8 mouse cellular contexts compared by ENCODE assay signal in genomic region chr15:94404071-94404545, GRCm38 (mm10).
A peak's percentile ranks its signal among the peaks of the same experiment; 100 is the strongest.
DNase-seq lines count a peak whose midpoint lies in the region; ATAC-seq and TF ChIP-seq lines count a peak whose summit lies in the region.

No protein-coding gene starts in this region.

- no peaks in the 10 kb centered on the region for H3K9me3 ChIP-seq in forebrain, embryonic 15.5 days
- no peaks in the 10 kb centered on the region for H3K9me3 ChIP-seq in liver, embryonic 14.5 days (ENCODE audit: control insufficient read depth, low read length)

- no peaks in the 10 kb centered on the region for H3K36me3 ChIP-seq in forebrain, embryonic 15.5 days
- no peaks in the 10 kb centered on the region for H3K36me3 ChIP-seq in liver, embryonic 14.5 days (replicated peaks; ENCODE audit: control insufficient read depth, insufficient read depth, low read depth)

- WGBS in forebrain, embryonic 15.5 days, result under 1% methylated on average over 63 of the region's 65 CpGs
- WGBS in liver, embryonic 14.5 days (ENCODE audit: insufficient replicate concordance), result under 1% methylated on average over 56 of the region's 65 CpGs

- TF ChIP-seq CTCF in liver, embryonic 14.5 days (IDR thresholded peaks at IDR 0.05; ENCODE audit: low read depth), result no peak

- H3K4me2 ChIP-seq in forebrain, embryonic 15.5 days (replicated peaks), result peak overlapping the region; percentile 99
- peak overlapping the region; percentile 67 for H3K4me2 ChIP-seq in liver, embryonic 14.5 days (ENCODE audit: low read depth)

- ATAC-seq in forebrain, embryonic 15.5 days (replicated peaks), result peak; percentile 95
- ATAC-seq in liver, embryonic 14.5 days (ENCODE audit: insufficient read depth), result peak; percentile 85

- peaks cover 7% of the 10 kb centered on the region; the same call in 1 of the 2 replicates for H3K27me3 ChIP-seq in forebrain, embryonic 15.5 days
- peaks cover 26% of the 10 kb centered on the region for H3K27me3 ChIP-seq in liver, embryonic 14.5 days (ENCODE audit: control insufficient read depth, insufficient read depth, low read length)

- H3K4me1 ChIP-seq in forebrain, embryonic 15.5 days, result peaks cover 23% of the 10 kb centered on the region
- H3K4me1 ChIP-seq in liver, embryonic 14.5 days (replicated peaks; ENCODE audit: control insufficient read depth in 2 of 2, insufficient read depth in 2 of 2, low read length in 1 of 2), result no peaks in the 10 kb centered on the region

- H3K4me3 ChIP-seq in forebrain, embryonic 15.5 days, result peak overlapping the region; percentile 92
- peak overlapping the region; percentile 36 to 50 for H3K4me3 ChIP-seq in liver, embryonic 14.5 days (ENCODE audit: insufficient read depth in 1 of 2, low read depth in 2 of 2, low read length in 2 of 2)

- DNase-seq in ES-CJ7 (ENCODE audit: low read depth, low spot score), result peak; percentile 39
- DNase-seq in cerebellum, adult 11 months, result peak; percentile 38
- peak; percentile 73 to 85 for DNase-seq in heart, postnatal 10 days
- DNase-seq in kidney, postnatal 4 days, result peak; percentile 87 to 88
- DNase-seq in liver, embryonic 14.5 days (ENCODE audit: low read depth in 3 of 3, low spot score in 3 of 3), result peak in 1 of 3 experiments; percentile 12
- DNase-seq in ovary, postnatal 36 days (ENCODE audit: low spot score), result peak; percentile 84
- DNase-seq in thymus, postnatal 25 days, result peak; percentile 79

- TF ChIP-seq EP300 in liver, embryonic 14.5 days (IDR thresholded peaks at IDR 0.05; ENCODE audit: low read depth), result no peak

- H3K27ac ChIP-seq in forebrain, embryonic 15.5 days (replicated peaks), result peak overlapping the region; percentile 66; the same call in 1 of the 2 replicates
- H3K27ac ChIP-seq in liver, embryonic 14.5 days, result no peak overlapping the region

- H3K9ac ChIP-seq in forebrain, embryonic 15.5 days (replicated peaks), result peak overlapping the region; percentile 72
- H3K9ac ChIP-seq in liver, embryonic 14.5 days (replicated peaks), result no peak overlapping the region

- intact Hi-C loops in heart, postnatal 10 days (cut with DNase I), result no loop called here
